30 mouse cellular contexts compared by ENCODE assay signal in the genomic region with DNA sequence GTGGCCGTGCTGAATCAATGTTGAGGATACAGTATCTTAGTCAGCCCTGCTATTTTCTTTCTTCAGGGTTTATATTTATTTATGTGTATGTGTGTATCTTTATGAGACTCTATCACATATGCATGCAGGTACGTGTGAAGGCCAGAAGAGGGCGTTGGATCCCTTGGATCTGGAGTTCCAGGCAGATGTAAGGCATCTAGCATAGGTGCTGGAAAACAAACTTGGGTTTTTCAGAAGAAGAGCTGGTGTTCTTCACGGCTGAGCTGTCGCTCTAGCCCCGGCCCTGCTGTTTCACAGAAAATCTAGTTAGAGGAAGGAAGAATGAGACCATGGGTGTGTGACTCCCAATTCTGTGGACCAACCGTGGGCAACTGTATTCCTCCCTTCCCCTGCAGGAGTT. TPM values are rescaled to one million over a fixed set of nuclear protein-coding genes. Genes with fewer than 3 reads are reported as not detected.
DNase-seq lines count a peak whose midpoint lies in the region; ATAC-seq and TF ChIP-seq lines count a peak whose summit lies in the region.
"Had no signal": no experiment of that assay in that cellular context is flagged by ENCODE, and none has a peak within 500 bp of the region (broad histone marks: within the 10 kb centered on the region; RNA-seq: fewer than 3 reads in every experiment).

No protein-coding gene starts in this region.

- no peak overlapping the region for H3K27ac ChIP-seq in intestine, postnatal 0 days (ENCODE audit: low read depth, low read length)
- H3K27ac ChIP-seq in intestine, embryonic 16.5 days (ENCODE audit: low read length), result no peak overlapping the region
- H3K27ac ChIP-seq in CH12.LX (ENCODE audit: insufficient read depth, low read depth), result peak overlapping the region; percentile 78
- H3K27ac ChIP-seq: embryonic facial prominence, embryonic 10.5 days; embryonic facial prominence, embryonic 15.5 days; forebrain, embryonic 12.5 days; hindbrain, embryonic 13.5 days; limb, embryonic 10.5 days; limb, embryonic 15.5 days; liver, embryonic 14.5 days; midbrain, embryonic 15.5 days had no signal

- H3K4me3 ChIP-seq in intestine, postnatal 0 days (ENCODE audit: low read depth, low read length), result no peak overlapping the region
- no peak overlapping the region for H3K4me3 ChIP-seq in intestine, embryonic 16.5 days (ENCODE audit: low read length)
- peak overlapping the region in 2 of 3 experiments; percentile 58 to 60 for H3K4me3 ChIP-seq in CH12.LX (replicated peaks in 1 of 3; ENCODE audit: low read depth in 2 of 3, low read length in 2 of 3, poor library complexity in 1 of 3)
- H3K4me3 ChIP-seq: embryonic facial prominence, embryonic 10.5 days; embryonic facial prominence, embryonic 15.5 days; forebrain, embryonic 12.5 days; heart, embryonic 12.5 days; hindbrain, embryonic 13.5 days; limb, embryonic 10.5 days; limb, embryonic 15.5 days; midbrain, embryonic 15.5 days had no signal

- ATAC-seq in intestine, postnatal 0 days, result no peak
- no peak for ATAC-seq in intestine, embryonic 16.5 days
- ATAC-seq in Patski, result no peak
- ATAC-seq: forebrain, postnatal 0 days; midbrain, embryonic 15.5 days had no signal

- no peak overlapping the region for H3K9ac ChIP-seq in intestine, postnatal 0 days (ENCODE audit: low read depth, low read length)
- H3K9ac ChIP-seq in intestine, embryonic 16.5 days (ENCODE audit: low read depth, low read length), result no peak overlapping the region
- H3K9ac ChIP-seq in CH12.LX (ENCODE audit: insufficient read depth, low read depth), result no peak overlapping the region; the same call in 1 of the 2 replicates
- H3K9ac ChIP-seq: embryonic facial prominence, embryonic 15.5 days; forebrain, embryonic 12.5 days; forebrain, postnatal 0 days; heart, embryonic 12.5 days; hindbrain, embryonic 13.5 days; limb, embryonic 15.5 days; liver, embryonic 14.5 days; lung, embryonic 14.5 days; midbrain, embryonic 15.5 days had no signal

- H3K4me2 ChIP-seq in intestine, postnatal 0 days (replicated peaks; ENCODE audit: low read depth), result no peak overlapping the region
- no peak overlapping the region for H3K4me2 ChIP-seq in intestine, embryonic 16.5 days (ENCODE audit: low read depth, low read length)
- peak overlapping the region; percentile 76 for H3K4me2 ChIP-seq in CH12.LX (ENCODE audit: insufficient read depth, low read depth, poor library complexity, severe bottlenecking)
- H3K4me2 ChIP-seq: embryonic facial prominence, embryonic 15.5 days; forebrain, embryonic 12.5 days; heart, embryonic 12.5 days; hindbrain, embryonic 13.5 days; limb, embryonic 15.5 days; lung, embryonic 14.5 days; midbrain, embryonic 15.5 days had no signal

- POLR2A ChIA-PET in Patski (lab: Charles Lee), result no interaction called here

- H3K36me3 ChIP-seq in intestine, postnatal 0 days (ENCODE audit: control insufficient read depth, insufficient read depth), result no peaks in the 10 kb centered on the region
- H3K36me3 ChIP-seq in intestine, embryonic 16.5 days (ENCODE audit: control insufficient read depth, insufficient read depth, low read length), result no peaks in the 10 kb centered on the region
- H3K36me3 ChIP-seq in CH12.LX (replicated peaks in 1 of 2; ENCODE audit: control insufficient read depth in 1 of 2, insufficient read depth in 1 of 2, low read length in 1 of 2), result peaks cover 5 to 29% of the 10 kb centered on the region in 2 experiments
- H3K36me3 ChIP-seq in splenic B cell, adult 2 months (ENCODE audit: control insufficient read depth, insufficient read depth, low read length, poor library complexity, severe bottlenecking), result no peaks in the 10 kb centered on the region
- H3K36me3 ChIP-seq: embryonic facial prominence, embryonic 10.5 days; embryonic facial prominence, embryonic 15.5 days; forebrain, embryonic 12.5 days; G1E; heart, embryonic 12.5 days; hindbrain, embryonic 13.5 days; limb, embryonic 10.5 days; limb, embryonic 15.5 days; midbrain, embryonic 15.5 days had no signal

- H3K9me3 ChIP-seq in intestine, postnatal 0 days (ENCODE audit: control insufficient read depth), result no peaks in the 10 kb centered on the region
- peaks cover 4% of the 10 kb centered on the region for H3K9me3 ChIP-seq in intestine, embryonic 16.5 days (ENCODE audit: control insufficient read depth, low read length)
- H3K9me3 ChIP-seq in CH12.LX (replicated peaks; ENCODE audit: low read length), result peaks cover 9% of the 10 kb centered on the region
- H3K9me3 ChIP-seq: embryonic facial prominence, embryonic 15.5 days; hindbrain, embryonic 13.5 days; limb, embryonic 10.5 days; limb, embryonic 15.5 days; midbrain, embryonic 15.5 days had no signal

- WGBS in intestine, postnatal 0 days, result 87% methylated on average over 7 of the region's 7 CpGs
- 83% methylated on average over 7 of the region's 7 CpGs for WGBS in intestine, embryonic 16.5 days

- in situ Hi-C loops in CH12.LX (cut with MboI; ENCODE audit: low pct_ligation_motif_present, low pct_unique_long_range_greater_than_20kb, low sequenced_read_pairs), result loop anchor here (25.0 kb wide), 1 partner anchor 321 kb away; no protein-coding TSS in a partner anchor
- in situ Hi-C loops in Patski (cut with MboI; ENCODE audit: low pct_unique_long_range_greater_than_20kb), result no loop called here

- H3K27me3 ChIP-seq in intestine, postnatal 0 days (replicated peaks; ENCODE audit: control insufficient read depth, insufficient read depth, low read length), result no peaks in the 10 kb centered on the region
- H3K27me3 ChIP-seq in intestine, embryonic 16.5 days (replicated peaks; ENCODE audit: control insufficient read depth, insufficient read depth, low read length), result no peaks in the 10 kb centered on the region
- H3K27me3 ChIP-seq in CH12.LX (replicated peaks) (no peaks in the 10 kb centered on the region), Patski (peaks cover 15% of the 10 kb centered on the region)
- H3K27me3 ChIP-seq in splenic B cell, adult 2 months (ENCODE audit: control insufficient read depth, insufficient read depth, low read length, poor library complexity, severe bottlenecking), result no peaks in the 10 kb centered on the region
- H3K27me3 ChIP-seq: embryonic facial prominence, embryonic 15.5 days; hindbrain, embryonic 13.5 days; midbrain, embryonic 15.5 days had no signal

- no peak for TF ChIP-seq EP300 in CH12.LX (IDR thresholded peaks at IDR 0.05; ENCODE audit: low read length)

- DNase-seq in CH12.LX (ENCODE audit: extremely low read depth), result peak; percentile 69
- DNase-seq in Patski (ENCODE audit: low read depth, low spot score), result no peak
- DNase-seq in splenic B cell, adult 2 months (ENCODE audit: low read depth, low spot score), result peak; percentile 56
- no peak for DNase-seq in urinary bladder, postnatal 14 days (ENCODE audit: low spot score)
- no peak for DNase-seq in adrenal gland, adult 8-10 months
- DNase-seq: adrenal gland, adult 2 months; cerebellum, adult 8-10 months; cerebellum, postnatal 25 days; forebrain, postnatal 0 days; gastrocnemius, postnatal 25 days; heart, adult 18-20 months; heart, postnatal 4 days; kidney, adult 11 months; kidney, postnatal 36 days; lung, embryonic 14.5 days; lung, postnatal 14 days; right cerebral cortex, postnatal 4 days; thymus, adult 18-20 months had no signal

- CTCF ChIA-PET in Patski (lab: Charles Lee), result no interaction called here

- TF ChIP-seq RAD21 in CH12.LX (IDR thresholded peaks at IDR 0.05; ENCODE audit: low read depth, low read length), result peak; percentile 61

- TF ChIP-seq POLR2A in CH12.LX (IDR thresholded peaks at IDR 0.05; ENCODE audit: low read depth, low read length), result no peak

- peak; percentile 20; the same call in 1 of the 2 replicates for TF ChIP-seq CTCF in intestine, postnatal 0 days (IDR thresholded peaks at IDR 0.05; ENCODE audit: low read depth)
- TF ChIP-seq CTCF in CH12.LX (conservative IDR thresholded peaks at IDR 0.05 in 1 of 2, IDR thresholded peaks at IDR 0.05 in 1 of 2; ENCODE audit: low read depth in 2 of 2, low read length in 2 of 2) (peak; percentile 30 to 64; a peak in 3 of 4 replicates), Patski (IDR thresholded peaks at IDR 0.05) (peak; percentile 23)

- dilution Hi-C loops in CH12.LX (cut with MboI; ENCODE audit: extremely low pct_ligation_motif_present, extremely low pct_unique_long_range_greater_than_20kb, low sequenced_read_pairs), result no loop called here

- peaks cover 21% of the 10 kb centered on the region for H3K79me2 ChIP-seq in CH12.LX (replicated peaks; ENCODE audit: control insufficient read depth, extremely low read depth, insufficient read depth, poor library complexity, severe bottlenecking)

- H3K4me1 ChIP-seq in intestine, postnatal 0 days (replicated peaks; ENCODE audit: control insufficient read depth, insufficient read depth, low read length), result peaks cover 15% of the 10 kb centered on the region; the same call in 1 of the 2 replicates
- H3K4me1 ChIP-seq in intestine, embryonic 16.5 days (ENCODE audit: control insufficient read depth, insufficient read depth, low read length), result peaks cover 13% of the 10 kb centered on the region
- peaks cover 34 to 67% of the 10 kb centered on the region in 2 experiments for H3K4me1 ChIP-seq in CH12.LX (ENCODE audit: control insufficient read depth in 1 of 2, insufficient read depth in 2 of 2)

TF ChIP-seq in CH12.LX, 34 proteins besides CTCF, POLR2A, EP300 and RAD21 (continues in another document):
- TF ChIP-seq MAZ (IDR thresholded peaks at IDR 0.05; ENCODE audit: low read depth, low read length), result no peak
- TF ChIP-seq SMC3 (IDR thresholded peaks at IDR 0.05; ENCODE audit: low read depth, low read length), result peak; percentile 57
- TF ChIP-seq MYC (IDR thresholded peaks at IDR 0.05; ENCODE audit: low read depth, low read length), result no peak
- no peak for TF ChIP-seq ZNF384 (IDR thresholded peaks at IDR 0.05; ENCODE audit: low read depth, low read length)
- 0 out of 2 replicates have a peak, but pooled peaks have one; percentile 15 for TF ChIP-seq MAX (IDR thresholded peaks at IDR 0.05; ENCODE audit: low read length)
- TF ChIP-seq SIN3A (IDR thresholded peaks at IDR 0.05; ENCODE audit: low read length), result no peak
- no peak for TF ChIP-seq TCF12 (IDR thresholded peaks at IDR 0.05; ENCODE audit: low read depth, low read length)
- TF ChIP-seq HCFC1 (IDR thresholded peaks at IDR 0.05; ENCODE audit: low read depth, low read length), result no peak
- no peak for TF ChIP-seq IRF4 (IDR thresholded peaks at IDR 0.05; ENCODE audit: low read depth, low read length)
- no peak for TF ChIP-seq JUN (IDR thresholded peaks at IDR 0.05; ENCODE audit: insufficient read depth, low read depth, low read length)
- TF ChIP-seq RCOR1 (conservative IDR thresholded peaks at IDR 0.05; ENCODE audit: low read depth, low read length), result no peak
- TF ChIP-seq USF2 (conservative IDR thresholded peaks at IDR 0.05; ENCODE audit: low read depth, low read length), result no peak

RNA-seq across cellular contexts. Expression of gene Tmem154, which starts 8.0 kb away (rescaled TPM):
- 0.76 and 0.93 TPM in 2 replicates for polyA plus RNA-seq in intestine, postnatal 0 days (2015; fragmentation: Nextera tagmentation; extraction: Ambion mirVana)
- polyA plus RNA-seq in intestine, embryonic 16.5 days (2015; fragmentation: Nextera tagmentation; extraction: Ambion mirVana), result 1.2 and 1.3 TPM in 2 replicates
- total RNA-seq in CH12.LX (2012; rRNA removed) (38.6 and 42.8 TPM in 2 replicates), CH12.LX (2014; rRNA removed) (57.1 and 57.7 TPM in 2 replicates)
- polyA plus RNA-seq in CH12.LX (2012; ENCODE audit: insufficient read length, low read depth) (81.6 and 91.5 TPM in 2 replicates), Patski (2021) (0.83 TPM)
- 1 to 10 TPM; 2.2 to 3.8 (median 2.9) TPM for total RNA-seq in adrenal gland, adult 8-10 months (2022)

Comparison
In these comparisons a context has a peak if more than half of its experiments do, and no peak if none do; other contexts are left out.
1. H3K4me3 ChIP-seq: peak in CH12.LX (2 of 3); none in intestine, postnatal 0 days (single experiment) and intestine, embryonic 16.5 days (single experiment).
2. DNase-seq: peak in CH12.LX (single experiment) and splenic B cell, adult 2 months (single experiment); none in Patski (single experiment), urinary bladder, postnatal 14 days (single experiment) and adrenal gland, adult 8-10 months (single experiment).
3. RNA of gene Tmem154, which starts 8.0 kb away (polyA plus RNA-seq): 81.6 to 91.5 TPM in CH12.LX; 1.2 to 1.3 TPM in intestine, embryonic 16.5 days, 0.76 to 0.93 TPM in intestine, postnatal 0 days and 0.83 TPM in Patski (single experiment); every median in the first group is over 10 times any median in the second.
4. Peak in every context shown above with its lines, with median percentiles within 50 percentile points of each other: CTCF ChIP-seq.